Mouse (Mus musculus): Measurements from ENCODE around the gene Cttnbp2nl. TPM values are rescaled to one million over a fixed set of nuclear protein-coding genes. Genes with fewer than 3 reads are reported as not detected.

The Cttnbp2nl gene
- polyA plus RNA-seq, 1 experiment from 2014 or later, result 47.1 TPM

GRCm38 (mm10) chr3:105019826-105020692, 32.9 kb downstream of the Cttnbp2nl start:
- no peak overlapping the region for H3K4me3 ChIP-seq (replicated peaks; ENCODE audit: low read length)
- H3K27ac ChIP-seq, result no peak overlapping the region
- no peak overlapping the region for H3K4me2 ChIP-seq (replicated peaks)
- no peak for ATAC-seq (ENCODE audit: low FRiP score)
- no peaks in the 10 kb centered on the region for H3K4me1 ChIP-seq (replicated peaks; ENCODE audit: control insufficient read depth, insufficient read depth, low read length)
- peaks cover 17% of the 10 kb centered on the region for H3K36me3 ChIP-seq (replicated peaks; ENCODE audit: control insufficient read depth, insufficient read depth)
- no peak for DNase-seq (ENCODE audit: low spot score)
- no peaks in the 10 kb centered on the region for H3K9me3 ChIP-seq (ENCODE audit: control insufficient read depth, low read length)
- H3K27me3 ChIP-seq (ENCODE audit: control insufficient read depth, insufficient read depth, low read length), result no peaks in the 10 kb centered on the region
- no peak overlapping the region for H3K9ac ChIP-seq
- 58% methylated on average over 12 of the region's 12 CpGs for whole genome bisulfite sequencing

GRCm38 (mm10) chr3:105018783-105019105, 34.2 kb downstream of the Cttnbp2nl start:
- H3K36me3 ChIP-seq (replicated peaks; ENCODE audit: control insufficient read depth, insufficient read depth), result peaks cover 13% of the 10 kb centered on the region
- 90% methylated on average over 6 of the region's 6 CpGs for WGBS
- no peak overlapping the region for H3K4me3 ChIP-seq (replicated peaks; ENCODE audit: low read length)
- no peaks in the 10 kb centered on the region for H3K9me3 ChIP-seq (ENCODE audit: control insufficient read depth, low read length)
- no peak overlapping the region for H3K9ac ChIP-seq
- DNase-seq (ENCODE audit: low spot score) (no peak), ATAC-seq (ENCODE audit: low FRiP score) (no peak)
- H3K4me2 ChIP-seq (replicated peaks), result no peak overlapping the region
- H3K27ac ChIP-seq, result 0 out of 2 replicates have a peak overlapping the region, but pooled peaks have one; percentile 26
- no peaks in the 10 kb centered on the region for H3K4me1 ChIP-seq (replicated peaks; ENCODE audit: control insufficient read depth, insufficient read depth, low read length)
- H3K27me3 ChIP-seq (ENCODE audit: control insufficient read depth, insufficient read depth, low read length), result no peaks in the 10 kb centered on the region

- no peak for DNase-seq (ENCODE audit: low spot score)
- H3K9me3 ChIP-seq (ENCODE audit: control insufficient read depth, low read length), result no peaks in the 10 kb centered on the region
- no peak overlapping the region for H3K4me2 ChIP-seq (replicated peaks)
- H3K9ac ChIP-seq, result no peak overlapping the region
- H3K4me1 ChIP-seq (replicated peaks; ENCODE audit: control insufficient read depth, insufficient read depth, low read length), result no peaks in the 10 kb centered on the region
- no peaks in the 10 kb centered on the region for H3K27me3 ChIP-seq (ENCODE audit: control insufficient read depth, insufficient read depth, low read length)
- 0 out of 2 replicates have a peak overlapping the region, but pooled peaks have one; percentile 26 for H3K27ac ChIP-seq
- no peak overlapping the region for H3K4me3 ChIP-seq (replicated peaks; ENCODE audit: low read length)
- H3K36me3 ChIP-seq (replicated peaks; ENCODE audit: control insufficient read depth, insufficient read depth), result peaks cover 13% of the 10 kb centered on the region
- no peak for ATAC-seq (ENCODE audit: low FRiP score)
- WGBS, result 91% methylated on average over 10 of the region's 10 CpGs
Measured at GRCm38 (mm10) chr3:105018085-105018782, 34.7 kb downstream of the Cttnbp2nl start.

- Histone ChIP-seq H3K4me1 (replicated peaks; ENCODE audit: control insufficient read depth, insufficient read depth, low read length) (no peaks in the 10 kb centered on the region), H3K9me3 (ENCODE audit: control insufficient read depth, low read length) (no peaks in the 10 kb centered on the region), H3K36me3 (replicated peaks; ENCODE audit: control insufficient read depth, insufficient read depth) (peaks cover 6% of the 10 kb centered on the region), H3K4me3 (replicated peaks; ENCODE audit: low read length) (no peak overlapping the region), H3K4me2 (replicated peaks) (no peak overlapping the region), H3K27me3 (ENCODE audit: control insufficient read depth, insufficient read depth, low read length) (no peaks in the 10 kb centered on the region), H3K9ac (no peak overlapping the region), H3K27ac (no peak overlapping the region)
- DNase-seq (ENCODE audit: low spot score) (no peak), ATAC-seq (ENCODE audit: low FRiP score) (no peak)
- 94% methylated on average over 8 of the region's 8 CpGs for WGBS
Measured at GRCm38 (mm10) chr3:105017314-105017713, 35.6 kb downstream of the Cttnbp2nl start.

- ATAC-seq (ENCODE audit: low FRiP score), result no peak; the same call in 1 of the 2 replicates
- Histone ChIP-seq H3K9ac (no peak overlapping the region), H3K9me3 (ENCODE audit: control insufficient read depth, low read length) (no peaks in the 10 kb centered on the region), H3K27ac (no peak overlapping the region), H3K4me2 (replicated peaks) (no peak overlapping the region), H3K4me3 (replicated peaks; ENCODE audit: low read length) (no peak overlapping the region), H3K4me1 (replicated peaks; ENCODE audit: control insufficient read depth, insufficient read depth, low read length) (no peaks in the 10 kb centered on the region), H3K27me3 (ENCODE audit: control insufficient read depth, insufficient read depth, low read length) (no peaks in the 10 kb centered on the region), H3K36me3 (replicated peaks; ENCODE audit: control insufficient read depth, insufficient read depth) (peaks cover 13% of the 10 kb centered on the region)
- 88% methylated on average over 7 of the region's 7 CpGs for WGBS
- DNase-seq (ENCODE audit: low spot score), result no peak
Measured at GRCm38 (mm10) chr3:105016204-105016603, 36.7 kb downstream of the Cttnbp2nl start.

- H3K9ac ChIP-seq, result no peak overlapping the region
- H3K27ac ChIP-seq, result no peak overlapping the region
- peaks cover 22% of the 10 kb centered on the region for H3K36me3 ChIP-seq (replicated peaks; ENCODE audit: control insufficient read depth, insufficient read depth)
- ATAC-seq (ENCODE audit: low FRiP score) (no peak), DNase-seq (ENCODE audit: low spot score) (no peak)
- H3K4me2 ChIP-seq (replicated peaks), result no peak overlapping the region
- no peaks in the 10 kb centered on the region for H3K27me3 ChIP-seq (ENCODE audit: control insufficient read depth, insufficient read depth, low read length)
- 90% methylated on average over 2 of the region's 2 CpGs for WGBS
- no peaks in the 10 kb centered on the region for H3K9me3 ChIP-seq (ENCODE audit: control insufficient read depth, low read length)
- H3K4me3 ChIP-seq (replicated peaks; ENCODE audit: low read length), result no peak overlapping the region
- H3K4me1 ChIP-seq (replicated peaks; ENCODE audit: control insufficient read depth, insufficient read depth, low read length), result no peaks in the 10 kb centered on the region
Measured at GRCm38 (mm10) chr3:105014908-105015307, 38.0 kb downstream of the Cttnbp2nl start.

- 94% methylated on average over 7 of the region's 7 CpGs for WGBS
- no peak for DNase-seq (ENCODE audit: low spot score)
- no peaks in the 10 kb centered on the region for H3K27me3 ChIP-seq (ENCODE audit: control insufficient read depth, insufficient read depth, low read length)
Measured at GRCm38 (mm10) chr3:105012696-105013313, 40.1 kb downstream of the Cttnbp2nl start.

GRCm38 (mm10) chr3:105011883-105012282, 41.1 kb downstream of the Cttnbp2nl start:
- peaks cover 48% of the 10 kb centered on the region for H3K36me3 ChIP-seq (replicated peaks; ENCODE audit: control insufficient read depth, insufficient read depth)
- ATAC-seq (ENCODE audit: low FRiP score), result no peak
- H3K9me3 ChIP-seq (ENCODE audit: control insufficient read depth, low read length), result no peaks in the 10 kb centered on the region

More at GRCm38 (mm10) chr3:105012696-105013313, 40.1 kb downstream of the Cttnbp2nl start:
- no peak overlapping the region for H3K4me3 ChIP-seq (replicated peaks; ENCODE audit: low read length)
- H3K4me1 ChIP-seq (replicated peaks; ENCODE audit: control insufficient read depth, insufficient read depth, low read length), result no peaks in the 10 kb centered on the region
- ATAC-seq (ENCODE audit: low FRiP score), result no peak
- no peaks in the 10 kb centered on the region for H3K9me3 ChIP-seq (ENCODE audit: control insufficient read depth, low read length)
- H3K9ac ChIP-seq, result no peak overlapping the region
- H3K36me3 ChIP-seq (replicated peaks; ENCODE audit: control insufficient read depth, insufficient read depth), result peaks cover 39% of the 10 kb centered on the region
- H3K4me2 ChIP-seq (replicated peaks), result no peak overlapping the region
- H3K27ac ChIP-seq, result no peak overlapping the region

GRCm38 (mm10) chr3:105010681-105011339, 42.1 kb downstream of the Cttnbp2nl start:
- no peak overlapping the region for H3K9ac ChIP-seq
- ATAC-seq (ENCODE audit: low FRiP score) (no peak), DNase-seq (ENCODE audit: low spot score) (no peak)
- H3K9me3 ChIP-seq (ENCODE audit: control insufficient read depth, low read length), result no peaks in the 10 kb centered on the region
- H3K4me3 ChIP-seq (replicated peaks; ENCODE audit: low read length), result no peak overlapping the region
- peaks cover 59% of the 10 kb centered on the region for H3K36me3 ChIP-seq (replicated peaks; ENCODE audit: control insufficient read depth, insufficient read depth)
- no peaks in the 10 kb centered on the region for H3K27me3 ChIP-seq (ENCODE audit: control insufficient read depth, insufficient read depth, low read length)
- no peak overlapping the region for H3K4me2 ChIP-seq (replicated peaks)
- 92% methylated on average over 11 of the region's 11 CpGs for WGBS
- H3K4me1 ChIP-seq (replicated peaks; ENCODE audit: control insufficient read depth, insufficient read depth, low read length), result no peaks in the 10 kb centered on the region
- no peak overlapping the region for H3K27ac ChIP-seq

More at GRCm38 (mm10) chr3:105011883-105012282, 41.1 kb downstream of the Cttnbp2nl start:
- Histone ChIP-seq H3K4me1 (replicated peaks; ENCODE audit: control insufficient read depth, insufficient read depth, low read length) (no peaks in the 10 kb centered on the region), H3K4me2 (replicated peaks) (no peak overlapping the region), H3K9ac (no peak overlapping the region), H3K4me3 (replicated peaks; ENCODE audit: low read length) (no peak overlapping the region), H3K27ac (no peak overlapping the region), H3K27me3 (ENCODE audit: control insufficient read depth, insufficient read depth, low read length) (no peaks in the 10 kb centered on the region)
- DNase-seq (ENCODE audit: low spot score), result no peak
- 91% methylated on average over 5 of the region's 5 CpGs for WGBS
